Mouse (Mus musculus) gastrocnemius, postnatal 10 days (tissue): ENCODE data around the gene Mrgprb2. TPM values are rescaled to one million over a fixed set of nuclear protein-coding genes. Genes with fewer than 3 reads are reported as not detected.

Experiments used
- DNase-seq: peaks from one replicate; pipeline ENCODE4 v3.0.0; 2021; ENCODE audit warnings: mixed read lengths
- long read RNA-seq, 2 experiments: library from polyadenylated mRNA; stranded (forward); transcript quantifications; one replicate each; pipeline ENCODE4 v2.0.0; 2021
- total RNA-seq, 2 experiments: library from RNA; stranded (reverse); gene quantifications; 2 replicates each; pipeline ENCODE4 v1.2.3; 2021

Mrgprb2 gene
- under 1 TPM; 0.45 to 0.47 TPM for total RNA-seq
- long read RNA-seq, experiment 1, partial matches to known transcripts: 0 of 1 reads
- long read RNA-seq, experiment 1, other reads (novel, unspliced or antisense): 0 of 1 reads
- long read RNA-seq, experiment 2: 0 reads

- DNase-seq: no peak
Measured at GRCm38 (mm10) chr7:48557986-48558385, at the start of gene Mrgprb2. TSS of gene Mrgprb2 (minus strand) at chr7:48558086.

Other genes with a start within 250 kb of the Mrgprb2 start
- gene Mrgprb8, start 169.6 kb downstream of the Mrgprb2 start, total RNA-seq: not detected
- 1 to 10 TPM; 1.7 to 2.0 TPM for gene Mrgprb1, start 101.7 kb downstream of the Mrgprb2 start, total RNA-seq
- gene Mrgprx2, start 58.8 kb downstream of the Mrgprb2 start, total RNA-seq: under 1 TPM; 0.14 to 0.23 TPM
- not detected for gene Mrgprb3, start 85.7 kb upstream of the Mrgprb2 start, total RNA-seq
- 1 to 10 TPM; 5.1 to 5.9 TPM for gene Zdhhc13, start 230.9 kb upstream of the Mrgprb2 start, total RNA-seq